Mouse (Mus musculus) right cerebral cortex, adult 18-20 months (tissue): ENCODE measurements around the gene Entpd1.
"Not testable (repeated sequence)": the region's sequence is repeated elsewhere in the genome, so short reads cannot be mapped to it uniquely, and the experiment has no call there.

ENCODE experiments used
- DNase-seq: peaks from one replicate; pipeline ENCODE4 v3.0.0; 2022; ENCODE audit warnings: mixed read lengths

Gene Entpd1

DNA sequence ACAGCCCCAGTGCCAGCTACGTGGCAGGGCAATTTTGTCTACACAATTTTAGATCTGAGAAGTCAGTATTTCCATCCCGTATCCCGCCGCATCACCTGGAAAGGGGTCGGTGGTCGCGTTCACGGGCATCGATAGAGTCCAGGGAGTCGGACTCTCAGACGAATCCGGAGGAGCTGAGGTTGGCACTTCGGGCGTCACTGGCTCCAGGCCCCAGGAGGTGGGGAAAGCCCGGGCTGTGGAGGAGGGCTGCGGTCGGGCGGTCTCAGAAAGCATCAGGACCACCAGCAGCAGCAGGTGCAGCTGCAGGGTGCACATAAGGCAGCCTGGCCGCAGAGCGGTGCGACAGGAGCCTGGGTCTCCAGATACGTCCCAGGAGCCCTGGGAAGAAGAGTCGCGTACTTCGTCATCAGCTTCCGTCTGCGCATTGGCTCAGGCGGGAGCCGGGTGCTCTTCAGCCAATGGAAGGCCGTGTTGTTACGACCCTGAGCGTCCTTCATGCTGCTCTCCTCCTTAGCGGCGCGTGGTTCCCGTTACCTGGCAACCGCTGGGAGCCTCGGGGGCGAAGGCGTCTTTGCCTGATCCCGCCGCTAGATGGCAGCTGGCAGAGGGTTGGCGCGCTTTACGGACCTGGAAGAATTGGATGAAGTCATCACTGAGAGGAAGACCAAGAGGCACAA, at the start of gene Entpd1, which contains the start of gene Tctn3:
Gene Entpd1 (plus strand): TSS at position 537 of the 677 bp plus-strand sequence.
Gene Tctn3 (minus strand): TSS at position 404 of the 677 bp plus-strand sequence.
- DNase-seq, result peak; percentile 98

DNA sequence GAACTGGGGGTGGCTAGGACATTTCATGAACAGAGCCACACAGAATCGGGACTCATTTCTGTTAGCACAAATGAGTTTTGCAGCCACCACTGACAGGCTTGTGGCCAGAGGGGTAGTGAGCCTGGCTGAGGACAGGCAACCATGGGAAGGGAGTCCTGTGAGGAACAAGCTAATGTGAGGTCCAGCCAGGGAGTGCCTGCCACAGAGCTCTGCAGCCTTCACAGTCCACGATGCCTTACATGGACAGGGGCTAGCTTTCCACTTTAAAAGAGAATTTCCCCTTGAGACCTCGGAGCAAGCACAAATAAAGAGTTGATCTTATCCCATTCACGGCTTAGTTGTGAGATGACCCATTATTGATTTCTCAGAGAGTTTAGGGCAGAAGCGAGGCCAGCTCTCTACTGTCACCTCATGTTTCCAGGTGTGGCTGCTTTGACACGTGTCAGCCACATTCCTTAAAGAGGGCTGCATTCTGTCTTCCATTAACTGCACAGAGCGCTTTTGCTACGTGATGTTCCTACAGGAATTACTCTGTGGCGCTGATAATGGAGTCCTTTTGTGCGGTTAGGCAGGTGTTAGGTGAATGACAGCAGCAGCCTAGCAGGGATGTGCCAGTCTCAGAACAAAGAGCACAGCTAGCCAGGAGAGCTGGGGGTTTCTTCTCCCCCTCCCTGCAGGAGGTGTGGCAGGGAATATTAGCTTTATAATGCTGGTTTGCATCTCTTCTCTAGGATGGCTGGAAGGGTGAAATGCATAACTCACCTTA, 48.1 kb upstream of the Entpd1 start:
- DNase-seq, result no peak

DNA sequence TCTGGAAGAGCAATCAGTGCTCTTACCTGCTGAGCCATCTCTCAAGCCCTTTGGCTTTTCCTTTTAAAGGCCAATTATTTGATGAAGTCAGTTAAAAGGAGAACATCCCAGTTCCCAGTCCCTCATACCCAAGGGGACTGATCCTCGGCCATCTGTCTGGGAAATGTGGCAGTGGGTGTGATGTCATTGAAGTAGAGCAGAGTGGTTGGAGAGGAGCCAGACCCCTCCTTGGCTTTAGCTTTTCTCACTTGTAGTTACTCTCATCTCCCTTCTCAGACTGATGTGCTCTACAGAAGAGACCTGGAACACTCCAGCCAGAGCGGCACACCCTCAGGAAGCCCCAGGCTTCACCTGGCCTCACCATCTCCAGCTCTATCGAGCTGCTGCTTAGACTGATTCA, 44.5 kb upstream of the Entpd1 start:
- no peak for DNase-seq

DNA sequence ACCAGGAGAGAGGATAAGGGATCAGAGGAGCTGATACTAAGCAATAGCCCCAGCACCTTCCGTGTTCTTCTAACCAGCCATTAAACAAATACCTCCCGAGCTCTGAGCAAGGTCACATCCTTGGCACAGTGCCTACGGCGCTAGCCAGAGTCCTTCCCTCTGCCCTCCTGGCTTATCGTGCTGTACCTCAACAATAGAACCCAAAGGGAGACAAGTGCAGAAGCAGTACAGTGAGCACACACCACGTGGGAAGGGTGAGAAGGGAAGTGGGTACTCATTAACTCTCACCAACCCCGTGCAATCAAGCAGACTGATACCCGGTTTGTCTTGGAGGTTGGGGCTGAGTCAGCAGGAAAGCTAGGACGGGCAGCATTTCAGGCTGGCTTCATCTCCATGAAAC, 41.4 kb upstream of the Entpd1 start:
- DNase-seq, result no peak

DNA sequence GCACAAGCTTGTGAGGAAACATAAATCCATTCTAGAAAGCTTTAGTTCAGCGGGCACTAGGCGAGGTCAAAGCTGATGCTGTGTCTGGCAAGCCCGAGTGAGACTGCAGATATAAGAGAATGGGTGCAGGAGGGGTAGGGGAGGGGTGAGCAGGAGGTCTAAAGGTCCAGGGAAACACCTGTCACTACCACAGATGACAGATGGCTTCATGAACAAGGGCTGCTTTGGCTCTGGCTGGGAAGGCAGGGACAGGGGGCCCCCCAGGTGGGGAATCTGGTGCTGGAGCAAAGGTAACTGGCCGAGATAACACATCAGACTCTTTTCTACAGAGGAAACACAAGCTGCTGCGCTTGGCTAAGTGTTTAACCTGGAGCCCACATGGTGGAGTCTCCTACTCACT, 36.7 kb upstream of the Entpd1 start:
- DNase-seq, result no peak

DNA sequence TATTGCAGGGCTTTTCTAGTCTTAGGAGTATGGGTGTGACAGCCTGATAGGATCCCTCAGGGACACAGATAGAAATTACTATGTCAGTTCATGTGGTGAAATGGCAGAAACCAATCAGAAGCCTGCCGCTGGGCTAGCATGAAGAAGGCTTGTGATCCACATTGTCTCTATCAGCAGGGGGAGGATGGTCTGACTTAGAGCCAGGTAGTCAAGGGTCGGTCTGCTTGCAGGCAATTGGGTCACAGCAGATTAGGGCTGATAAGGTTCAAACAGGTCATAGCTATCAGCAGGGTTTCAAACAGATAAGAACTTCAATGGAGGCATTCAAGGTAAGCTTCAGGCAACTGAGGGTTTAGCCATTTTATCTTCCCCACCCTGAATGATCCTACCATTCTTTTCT, 31.3 kb upstream of the Entpd1 start:
- no peak for DNase-seq

DNA sequence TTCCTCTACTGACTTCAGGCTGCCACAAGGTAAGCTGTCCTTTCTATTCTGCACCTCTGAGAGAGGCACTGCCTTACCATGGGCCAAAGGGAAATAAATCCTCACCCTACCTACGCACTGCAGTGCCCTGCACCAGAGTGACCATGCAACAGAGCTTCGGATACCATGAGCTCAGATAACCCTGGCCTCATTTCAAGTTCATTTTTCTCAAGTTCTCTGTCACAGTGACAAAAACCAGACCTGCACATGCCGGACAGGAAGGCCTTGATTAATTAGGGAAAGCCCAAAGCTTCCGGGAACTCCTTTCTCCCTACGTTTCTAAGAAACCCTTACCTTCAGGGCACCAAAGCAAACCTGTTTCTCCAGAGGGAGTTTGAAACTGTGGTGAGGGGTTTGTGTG, 30.5 kb upstream of the Entpd1 start:
- DNase-seq, result no peak

DNA sequence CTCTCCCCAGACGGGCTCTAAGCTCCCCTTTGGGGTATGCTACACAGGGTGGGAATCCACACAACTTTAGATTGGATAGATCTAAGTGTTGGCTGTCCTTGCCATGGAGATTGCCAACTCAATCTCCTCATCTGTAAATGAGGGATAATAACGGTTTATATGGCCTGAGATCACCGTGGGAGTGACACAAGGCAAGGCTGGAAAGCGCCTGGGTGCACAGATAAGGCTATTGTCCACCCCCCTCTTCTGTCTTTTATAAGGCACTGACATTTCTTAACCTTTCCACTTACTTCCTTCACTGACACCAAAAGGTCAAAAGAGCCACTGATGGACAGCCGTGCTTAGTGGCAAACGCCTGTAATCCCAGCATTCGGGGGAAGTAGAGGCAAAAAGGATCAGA, 25.3 kb upstream of the Entpd1 start:
- DNase-seq, result no peak

DNA sequence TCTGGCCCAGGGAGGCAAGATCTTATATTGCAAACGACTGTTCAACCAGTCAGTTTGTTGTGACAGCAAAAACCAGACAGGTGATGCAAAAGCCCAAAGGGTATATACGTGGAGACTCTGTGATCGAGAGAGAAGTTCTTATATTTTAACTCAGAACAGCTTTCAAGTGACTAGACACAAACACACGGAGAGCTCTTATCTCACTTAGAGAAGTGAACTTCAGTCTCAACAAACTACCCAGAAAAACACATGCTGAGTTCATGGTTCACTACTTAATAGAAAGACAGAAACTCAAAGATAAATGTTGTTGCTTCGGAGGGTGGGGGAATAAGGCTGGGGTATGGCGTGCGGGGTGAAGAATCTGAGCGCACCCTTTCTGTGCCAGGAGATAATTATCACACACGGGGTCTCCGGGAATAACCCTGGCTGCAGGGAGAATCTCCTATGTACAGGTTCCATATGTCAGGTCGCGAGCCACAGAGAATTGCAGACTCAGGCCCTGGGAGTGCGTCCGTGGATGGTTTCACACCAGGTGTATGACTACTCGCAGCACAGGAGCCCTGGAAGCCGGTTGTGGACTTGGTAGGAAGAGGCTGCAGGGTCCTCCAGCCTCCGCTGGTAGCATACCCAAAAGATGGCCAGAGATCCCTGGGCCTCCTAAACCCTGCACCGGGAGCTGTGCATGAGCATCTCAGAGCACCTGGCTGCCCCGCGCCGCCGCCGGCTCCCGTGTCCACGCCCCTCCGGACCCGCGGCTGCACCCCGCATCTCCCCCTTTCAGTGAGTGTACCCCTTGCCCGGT, 24.5 kb upstream of the Entpd1 start:
- no peak for DNase-seq

DNA sequence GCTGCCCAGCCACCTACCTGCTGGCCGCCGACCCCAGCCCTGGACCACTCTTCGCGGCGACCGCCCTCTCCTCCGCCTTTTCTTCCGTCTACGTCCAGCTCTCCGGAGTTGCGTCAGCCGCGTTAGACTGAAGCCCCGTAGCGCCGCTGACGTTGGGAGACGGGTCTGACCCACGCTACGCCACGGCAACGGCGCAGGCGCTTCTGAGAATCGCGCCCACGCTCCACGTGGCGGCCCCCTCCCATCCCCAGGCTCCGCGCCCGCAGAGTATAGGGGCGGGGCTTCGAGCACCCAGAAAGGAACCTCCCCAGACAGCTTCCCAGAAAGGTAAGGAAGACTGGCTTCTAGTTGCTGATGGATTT, 23.9 kb upstream of the Entpd1 start, which contains the start of gene Aldh18a1:
Gene Aldh18a1 (minus strand): TSS at position 171 of the 362 bp plus-strand sequence.
- DNase-seq, result peak; percentile 95

DNA sequence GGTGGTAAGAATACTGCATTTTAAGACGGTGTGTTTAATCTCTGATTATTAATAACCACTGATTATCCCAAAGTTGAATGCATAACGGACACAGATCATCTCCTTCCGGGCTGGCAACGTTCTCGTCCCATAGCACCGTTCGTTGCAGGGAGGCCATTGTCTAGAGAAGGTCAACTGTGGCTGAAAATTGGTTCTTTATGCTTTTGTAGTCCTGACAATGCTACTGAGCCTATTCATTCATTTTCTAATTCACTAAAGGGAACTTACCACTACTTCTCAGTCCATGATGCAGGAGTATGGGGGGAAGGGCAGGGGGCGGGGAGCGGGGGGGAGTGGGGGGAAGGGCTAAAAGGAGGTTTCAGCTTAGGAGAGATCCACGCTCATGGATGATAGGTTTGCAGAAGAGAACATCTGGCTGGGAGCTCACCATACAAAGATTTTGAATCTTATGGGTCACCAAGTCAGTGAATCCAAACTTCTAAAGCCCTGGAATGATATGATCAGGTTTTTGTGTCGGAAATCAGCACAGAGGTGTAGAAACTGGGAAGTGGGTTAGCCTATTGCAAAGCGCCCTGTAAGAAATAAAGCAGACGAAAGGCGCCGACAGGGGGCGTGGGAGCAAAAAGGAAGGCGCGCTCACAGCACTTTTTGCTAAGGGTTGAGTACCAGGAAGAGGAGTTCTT, 23.2 kb upstream of the Entpd1 start:
- DNase-seq, result peak; percentile 90

DNA sequence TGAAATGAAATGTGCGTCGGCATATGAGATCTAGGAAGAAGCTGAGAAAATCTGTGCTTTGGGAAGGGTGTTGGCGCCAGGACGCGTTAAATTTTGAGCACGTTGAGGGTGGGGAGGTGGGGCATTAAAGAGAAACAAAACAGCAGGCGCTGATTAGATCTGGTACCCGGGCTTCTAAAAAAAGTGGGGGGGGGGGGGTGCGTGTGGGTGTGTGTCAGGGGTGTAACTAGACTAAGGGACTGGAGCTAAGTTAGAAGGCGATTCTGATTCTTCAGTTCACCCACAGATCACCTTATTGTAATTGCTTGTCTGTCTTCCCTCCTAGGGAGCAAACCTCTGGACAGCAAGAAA, 22.7 kb upstream of the Entpd1 start:
- no peak for DNase-seq

DNA sequence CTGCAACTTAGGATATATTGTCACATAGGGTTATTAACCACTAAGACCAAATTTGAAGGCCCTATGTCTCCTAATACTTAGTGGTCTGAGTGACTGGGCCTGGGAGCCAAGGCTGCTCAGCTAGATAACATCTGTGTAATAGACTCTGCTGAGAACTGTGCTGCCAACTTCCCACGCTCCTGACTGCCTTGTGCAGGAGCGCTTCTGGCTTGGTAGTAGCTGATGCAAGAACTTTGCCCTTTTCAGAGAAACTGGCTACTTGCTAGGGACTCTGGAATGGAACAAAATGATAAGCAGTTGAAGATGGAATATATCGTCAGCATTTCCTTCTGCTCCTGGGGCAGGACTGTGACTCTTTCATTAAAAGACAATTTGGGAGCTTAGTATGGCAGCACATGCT, 16.9 kb upstream of the Entpd1 start:
- no peak for DNase-seq

DNA sequence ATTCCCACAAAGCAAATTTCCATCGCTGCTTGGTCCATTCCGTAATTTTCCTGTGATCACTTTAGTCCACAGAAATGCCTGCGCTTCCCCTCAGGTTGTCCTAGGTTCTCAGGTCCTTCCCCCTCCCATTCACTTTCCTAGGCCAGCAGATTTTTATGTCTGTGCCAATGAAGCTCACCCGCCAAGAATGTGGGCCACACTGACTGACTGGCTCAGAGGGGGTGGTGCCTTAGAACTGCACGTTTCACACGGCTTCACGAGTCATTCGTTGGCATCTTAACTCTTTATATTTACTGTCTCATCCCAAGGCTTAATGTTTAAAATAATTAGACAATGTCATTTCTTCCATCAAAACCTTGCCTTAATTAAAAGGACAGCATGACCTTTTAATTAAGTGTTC, 16.3 kb upstream of the Entpd1 start:
- DNase-seq, result no peak

DNA sequence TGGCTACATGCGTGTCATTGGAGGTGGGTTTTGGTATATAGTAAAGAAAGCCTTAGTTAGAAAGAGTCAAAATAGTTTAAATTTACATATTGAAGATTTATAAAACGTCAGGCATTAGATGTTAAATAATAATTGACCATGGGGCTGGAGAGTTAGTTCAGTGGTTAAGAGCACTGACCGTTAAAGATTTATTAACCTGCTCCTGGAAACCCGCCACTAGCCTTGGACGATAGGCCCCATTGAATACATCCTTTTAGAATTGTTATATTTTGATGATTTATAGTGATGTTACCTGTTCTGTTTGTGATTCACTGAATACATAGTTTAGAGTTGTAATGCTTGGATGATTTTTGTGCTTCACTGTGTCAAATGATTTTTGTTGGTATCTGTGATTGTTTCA, 11.3 kb upstream of the Entpd1 start:
- DNase-seq, result not testable (repeated sequence)

DNA sequence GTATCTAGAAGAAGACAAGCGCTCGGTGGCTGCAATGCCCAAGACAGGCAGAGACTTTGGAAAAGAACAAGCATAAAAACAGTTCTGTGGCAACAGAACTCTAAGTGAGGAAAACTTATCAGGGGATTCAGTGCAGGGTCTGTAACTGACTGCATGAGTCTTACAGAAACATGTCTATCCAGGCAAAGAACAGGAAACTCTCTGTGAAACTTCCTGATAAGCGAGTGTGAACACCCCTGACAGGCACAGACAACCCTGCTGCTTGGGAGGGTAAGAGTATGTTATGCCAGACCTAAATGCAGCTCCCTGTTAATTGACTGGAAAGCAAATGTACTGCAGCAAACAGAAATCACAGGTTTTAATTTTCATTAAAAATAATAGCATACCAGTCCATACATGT, 10.3 kb upstream of the Entpd1 start:
- DNase-seq, result no peak

DNA sequence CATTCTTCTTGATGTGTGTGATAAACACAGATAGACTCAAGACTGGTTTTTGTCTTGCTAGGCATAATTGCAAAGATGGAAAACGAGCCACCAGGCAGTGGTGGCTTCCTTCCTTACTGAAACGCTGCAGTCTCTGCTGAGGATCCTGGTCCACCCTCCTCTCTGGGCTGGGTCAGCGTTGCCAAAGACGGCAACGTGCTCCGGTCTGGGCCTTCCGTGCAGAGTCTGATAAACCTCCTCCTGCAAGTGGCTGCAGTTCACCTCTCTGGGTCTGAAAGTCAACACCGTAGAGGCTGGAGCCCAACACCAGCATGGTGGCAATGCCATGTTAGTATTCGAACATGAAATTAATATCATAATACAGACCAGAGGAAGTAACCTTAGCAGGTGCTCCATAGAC, 7.0 kb upstream of the Entpd1 start:
- DNase-seq, result no peak

DNA sequence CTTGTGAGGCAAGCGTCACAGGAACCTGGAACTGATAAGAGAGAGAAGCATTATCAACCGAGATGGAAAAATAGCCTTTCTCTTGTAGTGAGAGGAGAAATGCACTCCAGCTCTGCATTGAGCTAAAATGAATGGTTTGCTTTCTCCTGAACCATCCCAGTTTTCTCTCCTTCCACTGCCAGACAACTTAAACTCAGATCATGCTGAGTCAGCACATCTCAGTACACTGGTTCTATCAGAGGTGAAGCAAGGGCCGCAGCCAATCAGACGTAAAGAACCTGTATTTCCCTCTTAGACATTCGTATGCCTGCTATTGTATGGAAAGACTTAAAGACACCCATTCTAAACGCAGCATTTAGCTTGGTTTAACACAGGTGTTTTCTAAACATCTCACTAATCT, 4.5 kb upstream of the Entpd1 start:
- no peak for DNase-seq

DNA sequence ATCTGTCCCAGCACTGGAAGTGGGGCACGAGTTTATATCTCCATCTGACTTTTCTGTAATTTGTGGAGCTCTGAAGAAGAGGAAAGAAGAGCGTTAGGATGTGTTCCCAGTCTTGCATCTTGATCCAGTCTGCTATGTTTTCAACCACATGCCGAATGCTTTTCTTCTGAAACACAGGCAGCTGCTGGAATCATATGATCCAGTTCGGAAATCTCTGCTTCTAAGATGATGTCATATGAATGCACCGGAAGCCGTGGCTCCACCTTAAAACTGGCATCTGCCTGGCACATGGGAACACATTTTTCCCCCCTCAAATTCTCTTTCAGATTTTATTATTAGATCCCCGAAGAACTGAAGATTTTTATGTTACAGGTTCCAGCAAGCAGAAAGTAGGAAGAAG, 2.6 kb downstream of the Entpd1 start:
- no peak for DNase-seq

DNA sequence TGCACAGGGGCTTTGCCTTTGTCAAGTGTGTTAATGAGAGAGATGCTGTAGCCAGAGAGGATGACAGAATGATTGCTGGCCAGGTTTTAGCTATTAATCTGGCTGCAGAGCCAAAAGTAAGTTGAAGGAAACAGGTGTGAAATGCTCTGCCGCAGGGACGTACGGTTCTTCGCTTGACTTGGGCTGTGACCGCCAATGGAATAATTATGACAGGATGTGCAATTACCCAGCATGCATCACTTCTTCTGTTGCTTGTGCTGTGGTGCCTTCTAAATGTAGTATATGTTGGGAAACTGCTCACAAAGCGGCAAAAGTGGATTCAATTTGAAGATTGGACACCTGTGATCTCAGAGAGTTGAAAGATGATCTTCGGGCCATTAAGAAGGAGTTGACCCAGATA, 3.9 kb downstream of the Entpd1 start:
- no peak for DNase-seq

DNA sequence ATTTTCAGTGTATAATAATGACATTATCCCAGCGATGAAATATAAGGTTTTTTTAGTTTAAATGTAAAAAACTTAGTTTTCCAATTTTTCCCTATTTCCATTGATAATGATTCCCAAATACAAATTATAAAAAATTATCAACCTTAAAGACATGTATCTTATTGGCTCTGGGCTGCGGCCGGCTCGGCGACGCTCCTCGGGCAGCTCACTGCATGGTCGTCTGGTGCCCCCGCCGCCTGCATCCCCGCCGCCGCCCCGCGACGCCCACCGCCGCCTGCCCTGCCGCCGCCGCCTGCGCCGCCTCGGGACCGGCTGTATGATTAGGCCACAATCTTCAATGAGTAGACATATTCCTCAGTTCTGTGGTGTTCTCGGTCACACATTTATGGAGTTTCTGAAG, 9.4 kb downstream of the Entpd1 start:
- DNase-seq, result not testable (repeated sequence)

DNA sequence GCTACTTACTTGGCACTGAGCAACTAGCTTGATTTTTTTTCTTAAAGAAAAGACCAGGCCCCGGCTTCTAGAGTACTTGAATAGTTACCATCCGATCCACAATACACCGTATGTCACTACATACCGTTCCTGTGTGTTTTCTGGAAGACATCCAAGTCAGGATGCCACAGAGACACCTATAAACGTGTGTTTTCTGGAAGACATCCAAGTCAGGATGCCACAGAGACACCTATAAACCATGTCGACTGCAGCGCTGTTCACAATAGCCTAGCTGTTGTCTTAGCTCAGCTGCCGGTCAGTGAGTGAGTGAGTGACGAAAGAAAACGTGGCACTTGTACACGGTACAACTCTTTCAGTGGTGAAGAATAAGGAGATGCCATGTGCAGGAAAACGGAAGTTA, 13.8 kb downstream of the Entpd1 start:
- no peak for DNase-seq

DNA sequence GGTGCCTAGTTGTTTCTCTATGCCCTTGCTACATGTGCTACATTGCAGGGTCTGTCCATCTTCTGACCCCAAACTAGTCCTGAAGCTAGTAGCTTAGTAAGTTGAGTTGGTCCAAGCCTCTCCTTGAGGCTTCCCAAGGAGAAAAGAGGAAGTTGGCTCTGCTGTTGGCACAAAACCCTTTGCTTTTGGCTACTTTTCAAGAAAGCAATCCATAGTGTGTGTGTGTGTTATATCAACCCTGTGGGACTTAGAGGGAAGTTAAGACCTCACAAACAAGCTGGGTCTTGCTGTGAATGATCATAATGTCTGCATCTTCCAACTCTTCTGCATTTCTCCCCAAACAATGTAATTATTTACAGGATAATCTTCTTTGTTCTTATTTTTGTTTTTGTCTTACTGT, 16.8 kb downstream of the Entpd1 start:
- no peak for DNase-seq
